Mouse (Mus musculus): ENCODE data around the gene Gm7030.
"Not testable (repeated sequence)": the region's sequence is repeated elsewhere in the genome, so short reads cannot be mapped to it uniquely, and the experiment has no call there.

The Gm7030 gene

GRCm38 (mm10) chr17:36128968-36129817, at the start of gene Gm7030:
Gm7030 (minus strand) TSS chr17:36129425.
- not testable (repeated sequence) for DNase-seq (ENCODE audit: low read depth, low spot score)

DNA sequence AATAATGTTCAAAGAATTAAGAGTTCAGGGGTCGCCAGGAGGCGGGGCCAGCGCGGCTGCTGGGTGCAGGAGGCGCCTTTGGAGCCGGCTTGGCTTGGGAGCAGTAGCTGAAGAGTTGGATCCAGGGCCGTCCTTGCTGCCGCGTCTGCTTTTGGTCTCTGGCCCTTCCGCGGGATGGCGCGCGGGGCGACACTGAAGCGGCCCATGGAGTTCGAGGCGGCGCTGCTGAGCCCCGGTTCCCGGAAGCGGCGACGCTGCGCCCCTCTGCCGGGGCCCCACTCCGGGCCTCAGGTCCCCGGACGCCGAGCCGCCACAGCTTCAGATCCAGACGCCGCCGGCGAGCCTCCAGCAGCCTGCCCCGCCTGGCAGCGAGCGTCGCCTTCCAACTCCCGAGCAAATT, 49.7 kb upstream of the Gm7030 start:
- DNase-seq (ENCODE audit: low read depth, low spot score), result not testable (repeated sequence)

DNA sequence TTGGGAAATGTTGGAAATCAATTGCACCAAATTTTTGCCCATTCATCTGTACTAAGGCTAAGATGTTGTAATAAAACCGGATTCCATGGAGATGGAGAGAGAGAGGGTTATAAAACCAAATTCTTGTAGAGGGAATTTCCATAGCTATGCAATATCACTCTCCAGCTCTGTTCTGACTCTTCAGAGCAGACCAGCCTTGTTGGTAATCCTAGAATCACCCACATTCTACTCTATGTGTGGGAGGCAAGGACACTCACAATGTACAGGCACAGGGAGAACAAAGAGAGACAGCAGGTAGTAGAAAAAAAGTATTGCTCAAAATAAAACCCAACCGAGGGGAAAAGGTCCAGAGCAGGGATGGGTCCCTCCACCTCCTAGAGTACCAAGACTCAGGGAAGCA, 46.9 kb upstream of the Gm7030 start:
- not testable (repeated sequence) for DNase-seq (ENCODE audit: low read depth, low spot score)

DNA sequence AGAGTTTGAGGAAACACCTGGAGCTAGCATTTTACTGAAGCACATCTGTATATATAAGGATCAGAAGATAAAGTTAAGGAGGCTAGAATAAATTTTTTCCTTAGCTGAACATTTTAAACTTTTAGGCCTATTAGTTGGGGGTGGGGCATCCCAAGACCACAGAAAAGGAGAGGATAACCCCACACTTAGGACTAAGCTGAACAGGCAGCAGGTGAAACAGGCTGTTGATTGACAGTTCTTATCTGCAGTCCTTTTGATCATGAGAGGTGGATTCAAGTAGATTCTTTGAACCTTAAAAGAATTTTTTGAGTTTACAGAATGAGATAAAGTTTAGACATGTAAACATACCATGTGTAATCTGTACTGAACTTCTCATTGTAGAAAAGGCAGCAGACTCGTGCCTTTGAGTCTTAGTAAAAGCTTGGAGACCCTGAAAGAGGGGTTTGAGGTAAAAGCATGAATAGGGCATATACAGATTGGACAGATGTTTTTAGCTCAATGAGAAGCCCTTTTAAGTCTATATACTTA, 41.1 kb upstream of the Gm7030 start:
- DNase-seq (ENCODE audit: low read depth, low spot score), result no peak

GRCm38 (mm10) chr17:36169753-36170152, 40.5 kb upstream of the Gm7030 start:
- no peak for DNase-seq (ENCODE audit: low read depth, low spot score)

- not testable (repeated sequence) for DNase-seq (ENCODE audit: low read depth, low spot score)
Measured at GRCm38 (mm10) chr17:36169094-36169493, 39.9 kb upstream of the Gm7030 start.

GRCm38 (mm10) chr17:36168039-36168652, 38.9 kb upstream of the Gm7030 start, which contains the start of gene Gm8909:
Gm8909 (minus strand) TSS chr17:36168537.
- DNase-seq (ENCODE audit: low read depth, low spot score), result no peak

DNA sequence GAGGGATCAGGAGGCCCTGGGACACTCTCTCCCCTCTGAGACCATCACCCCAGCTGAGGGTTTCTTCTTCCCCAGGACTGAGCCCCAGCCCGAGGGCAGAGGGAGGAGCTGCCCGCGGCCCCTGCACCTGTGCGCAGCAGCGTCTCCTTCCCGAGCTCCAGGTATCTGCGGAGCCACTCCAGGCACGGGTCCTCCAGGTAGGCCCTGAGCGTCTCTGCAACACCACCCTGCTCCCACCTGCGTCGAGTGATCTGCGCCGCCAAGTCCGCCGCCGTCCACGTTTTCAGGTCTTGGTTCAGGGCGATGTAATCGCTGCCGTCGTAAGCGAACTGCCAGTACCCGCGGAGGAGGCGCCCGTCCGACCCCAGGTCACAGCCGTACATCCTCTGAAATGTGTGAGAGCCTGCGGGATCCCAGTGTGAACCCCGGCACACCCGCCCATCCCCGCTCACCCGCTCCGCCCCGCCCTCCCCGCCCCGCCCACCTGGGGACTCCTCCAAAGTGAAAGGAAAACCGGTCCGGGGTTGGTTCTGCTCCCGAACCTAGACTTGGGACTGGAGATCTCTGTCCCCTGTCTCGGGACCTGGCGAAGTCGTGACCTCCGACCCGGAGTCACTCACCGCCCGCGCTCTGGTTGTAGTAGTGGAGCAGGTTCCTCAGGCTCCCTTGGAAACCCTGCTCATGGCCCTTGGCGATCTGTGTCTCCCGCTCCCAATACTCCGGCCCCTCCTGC, 38.2 kb upstream of the Gm7030 start:
- DNase-seq (ENCODE audit: low read depth, low spot score), result no peak

GRCm38 (mm10) chr17:36166901-36167300, 37.7 kb upstream of the Gm7030 start:
- DNase-seq (ENCODE audit: low read depth, low spot score), result not testable (repeated sequence)

DNA sequence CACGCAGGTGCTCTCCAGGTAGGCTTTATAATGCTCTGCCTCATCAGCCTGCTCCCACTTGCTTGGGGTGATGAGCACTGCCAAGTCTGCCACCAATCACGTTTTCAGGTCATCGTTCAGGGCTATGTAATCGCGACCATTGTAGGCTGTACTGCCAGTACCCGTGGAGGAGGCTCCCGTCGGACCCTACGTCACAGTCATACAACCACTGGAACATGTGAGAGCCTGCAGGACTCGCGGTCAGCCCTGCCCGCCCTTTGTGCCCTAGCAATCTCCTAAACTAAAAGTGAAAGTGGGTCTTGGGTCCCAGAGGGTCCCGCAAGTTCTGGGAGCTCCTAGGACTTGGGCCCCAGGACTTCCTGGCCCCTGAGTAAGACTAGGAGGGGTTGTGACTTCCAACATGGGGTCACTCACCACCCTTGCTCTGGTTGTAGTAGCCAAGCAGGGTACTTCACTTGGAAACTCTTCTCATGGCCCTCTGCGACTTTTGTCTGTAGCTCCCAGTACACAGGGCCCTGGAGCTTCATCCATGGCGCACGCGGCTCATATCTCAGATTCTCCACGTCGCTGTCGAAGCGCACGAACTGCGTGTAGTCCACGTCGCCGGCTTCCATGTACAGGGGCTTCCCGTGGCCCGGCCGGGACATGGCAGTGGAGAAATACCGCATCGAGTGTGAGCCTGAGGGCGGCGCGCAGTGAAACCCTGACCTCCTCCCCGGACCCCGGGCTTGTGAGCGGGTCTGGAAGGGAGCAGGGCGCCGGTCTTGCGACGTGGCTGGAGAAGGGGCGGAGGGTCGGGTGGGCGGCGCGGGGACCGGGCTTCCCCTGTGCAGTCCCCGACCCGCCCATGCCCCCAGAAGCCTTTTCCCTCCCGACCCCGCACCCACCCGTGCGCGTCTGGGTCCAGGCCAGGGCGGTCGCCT, 32.2 kb upstream of the Gm7030 start:
- no peak for DNase-seq (ENCODE audit: low read depth, low spot score)

GRCm38 (mm10) chr17:36158264-36158663, 29.0 kb upstream of the Gm7030 start:
- DNase-seq (ENCODE audit: low read depth, low spot score), result not testable (repeated sequence)

GRCm38 (mm10) chr17:36157782-36158181, 28.6 kb upstream of the Gm7030 start:
- DNase-seq (ENCODE audit: low read depth, low spot score), result not testable (repeated sequence)

GRCm38 (mm10) chr17:36154271-36155149, 25.3 kb upstream of the Gm7030 start:
- DNase-seq (ENCODE audit: low read depth, low spot score), result peak; percentile 66

DNA sequence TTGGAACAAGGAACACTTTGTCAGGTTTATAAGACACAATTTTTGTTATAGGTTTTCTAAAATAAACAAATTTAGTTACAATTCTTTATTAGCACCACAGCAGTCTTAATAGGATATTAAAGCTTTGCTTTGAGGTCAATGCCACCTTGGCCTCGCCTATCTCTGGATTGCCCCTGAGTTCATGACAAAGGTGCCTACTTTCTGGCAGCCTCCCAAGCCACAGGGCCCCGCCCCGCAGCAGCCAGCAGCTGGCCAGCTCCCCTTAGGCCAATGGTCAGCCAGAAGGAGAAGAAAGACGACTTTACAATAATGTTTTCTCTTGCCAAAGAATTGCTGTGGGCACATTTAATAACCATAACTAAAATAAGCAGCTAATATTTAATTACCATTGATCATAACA, 22.0 kb upstream of the Gm7030 start:
- DNase-seq (ENCODE audit: low read depth, low spot score), result not testable (repeated sequence)

GRCm38 (mm10) chr17:36148468-36148867, 19.2 kb upstream of the Gm7030 start:
- DNase-seq (ENCODE audit: low read depth, low spot score), result not testable (repeated sequence)

DNA sequence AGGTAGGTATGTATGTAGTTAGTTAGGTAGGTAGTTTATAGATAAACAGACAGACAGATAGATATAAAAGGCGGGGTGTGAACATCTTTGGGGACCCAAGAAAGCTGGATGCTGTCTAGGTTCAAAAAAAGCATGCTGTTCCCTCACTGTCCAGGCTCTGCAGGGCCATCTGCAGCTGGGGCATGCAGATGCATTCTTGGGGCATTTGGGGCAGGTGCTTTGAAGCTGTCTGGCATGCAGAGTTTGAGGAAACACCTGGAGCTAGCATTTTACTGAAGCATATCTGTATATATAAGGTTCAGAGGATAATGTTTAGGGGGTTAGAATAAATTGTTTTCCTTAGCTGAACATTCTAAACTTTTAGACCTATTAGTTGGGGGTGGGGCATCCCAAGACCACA, 17.7 kb upstream of the Gm7030 start:
- not testable (repeated sequence) for DNase-seq (ENCODE audit: low read depth, low spot score)

GRCm38 (mm10) chr17:36145861-36146156, 16.6 kb upstream of the Gm7030 start:
- not testable (repeated sequence) for DNase-seq (ENCODE audit: low read depth, low spot score)

- DNase-seq (ENCODE audit: low read depth, low spot score), result no peak
Measured at GRCm38 (mm10) chr17:36145111-36145860, 16.1 kb upstream of the Gm7030 start.

DNA sequence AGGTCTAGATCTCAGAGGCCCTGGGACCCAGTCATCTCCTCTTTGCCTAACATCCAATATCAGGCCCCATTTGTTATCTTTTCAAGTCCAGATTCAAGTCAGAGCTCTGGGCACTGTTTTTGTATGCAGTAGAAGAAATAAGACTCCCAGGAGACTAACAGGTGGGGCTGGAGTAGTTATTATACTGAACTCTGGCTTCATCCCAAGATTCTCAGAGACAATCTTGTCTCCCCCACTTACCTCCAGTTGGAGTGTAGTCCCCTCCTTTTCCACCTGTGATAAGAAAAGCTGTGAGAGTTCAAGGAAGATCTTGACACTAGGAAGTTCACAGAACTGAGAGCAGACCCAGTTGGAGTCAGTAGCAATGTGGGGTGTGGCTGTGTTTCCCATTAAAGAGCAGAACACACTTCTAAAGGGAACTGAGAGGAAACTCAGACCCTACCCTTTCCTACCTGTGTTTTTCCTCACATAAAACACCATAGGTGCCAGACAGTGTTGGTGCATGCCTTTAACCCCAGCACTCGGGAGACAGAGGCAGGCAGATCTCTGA, 7.1 kb upstream of the Gm7030 start:
- not testable (repeated sequence) for DNase-seq (ENCODE audit: low read depth, low spot score)
